Mouse (Mus musculus): ENCODE results near the gene Soga1.
A peak's percentile ranks its signal among the peaks of the same experiment; 100 is the strongest.

Soga1 gene

DNA sequence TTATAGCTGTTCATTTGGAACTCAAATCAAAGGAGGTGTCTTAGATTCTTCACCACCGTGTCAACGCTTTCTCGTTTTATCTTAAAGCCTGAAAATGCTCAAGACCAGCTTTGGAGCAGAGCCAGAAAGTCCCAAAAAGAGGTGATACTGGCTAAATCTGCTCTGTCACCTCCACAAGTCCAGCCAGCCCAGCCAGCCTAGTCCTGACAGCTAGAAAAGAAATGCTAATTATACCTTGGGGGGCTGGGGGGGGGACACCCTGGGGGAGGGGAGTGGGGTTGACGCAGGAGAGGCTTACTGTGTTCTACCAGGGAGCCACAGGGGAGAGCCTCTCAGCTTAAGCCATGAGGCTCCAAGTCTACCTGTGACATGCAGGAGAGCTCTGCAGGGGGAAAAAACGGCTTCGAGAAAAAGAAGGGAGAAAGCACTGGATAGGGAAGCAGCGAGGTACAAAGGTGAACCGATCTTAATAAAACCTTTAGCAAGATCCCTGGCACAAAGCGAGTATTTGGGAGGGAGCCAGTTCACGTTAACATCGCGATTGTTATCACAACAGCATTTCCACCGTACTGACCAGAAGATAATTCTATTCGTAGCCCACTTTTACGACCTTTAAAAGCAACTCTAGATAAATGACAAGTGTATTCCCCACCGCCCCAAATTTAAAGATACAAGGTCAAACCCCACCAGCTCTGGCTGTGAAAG lies 88.2 kb downstream of the Soga1 start:
- DNase-seq (ENCODE audit: low spot score in 2 of 2), result peak in 1 of 2 experiments; percentile 24

- no peak for DNase-seq (ENCODE audit: low spot score in 2 of 2)
Observed at GRCm38 (mm10) chr2:156987316-156987715, 91.7 kb downstream of the Soga1 start.

DNA sequence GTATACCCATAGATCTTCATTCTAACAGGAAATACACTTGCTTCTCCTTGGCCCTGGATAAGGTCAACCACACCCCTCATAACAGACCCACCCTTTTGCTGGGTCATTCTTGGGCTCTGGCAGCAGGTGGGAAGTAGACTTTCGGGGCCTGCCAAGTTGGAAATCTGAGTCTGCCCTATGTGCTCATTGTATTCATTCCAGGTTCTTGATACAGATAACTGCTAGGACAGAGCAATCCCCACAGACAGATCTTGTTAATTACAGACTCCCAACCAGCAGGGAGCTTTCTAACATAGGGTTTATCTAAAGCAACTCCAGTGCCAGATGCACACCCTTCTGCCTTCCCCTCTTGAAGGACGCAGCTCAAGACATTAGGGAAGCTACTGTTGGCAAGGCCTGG lies 96.2 kb downstream of the Soga1 start:
- DNase-seq (ENCODE audit: low spot score in 2 of 2), result no peak

DNA sequence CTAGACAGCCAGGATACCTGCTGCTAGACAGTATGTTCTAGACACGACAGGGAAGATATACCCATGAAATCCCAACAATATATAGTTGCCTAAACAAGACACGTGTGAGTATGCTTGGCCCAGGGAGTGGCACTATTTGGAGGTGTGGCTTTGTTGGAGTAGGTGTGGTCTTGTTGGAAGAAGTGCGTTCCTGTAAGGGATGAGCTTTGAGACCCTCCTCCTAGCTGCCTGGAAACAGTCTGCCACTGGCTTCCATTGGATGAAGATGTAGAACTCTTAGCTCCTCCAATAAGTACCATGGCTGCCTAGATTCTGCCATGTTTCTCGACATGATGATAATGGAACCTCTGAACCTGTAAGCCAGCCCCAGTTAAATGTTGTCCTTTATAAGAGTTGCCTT lies 97.8 kb downstream of the Soga1 start:
- no peak for DNase-seq (ENCODE audit: low spot score in 2 of 2)

GRCm38 (mm10) chr2:156980059-156980458 lies 99.0 kb downstream of the Soga1 start:
- DNase-seq (ENCODE audit: low spot score in 2 of 2), result no peak

GRCm38 (mm10) chr2:156976711-156977110 lies 102.3 kb downstream of the Soga1 start:
- no peak for DNase-seq (ENCODE audit: low spot score in 2 of 2)

DNA sequence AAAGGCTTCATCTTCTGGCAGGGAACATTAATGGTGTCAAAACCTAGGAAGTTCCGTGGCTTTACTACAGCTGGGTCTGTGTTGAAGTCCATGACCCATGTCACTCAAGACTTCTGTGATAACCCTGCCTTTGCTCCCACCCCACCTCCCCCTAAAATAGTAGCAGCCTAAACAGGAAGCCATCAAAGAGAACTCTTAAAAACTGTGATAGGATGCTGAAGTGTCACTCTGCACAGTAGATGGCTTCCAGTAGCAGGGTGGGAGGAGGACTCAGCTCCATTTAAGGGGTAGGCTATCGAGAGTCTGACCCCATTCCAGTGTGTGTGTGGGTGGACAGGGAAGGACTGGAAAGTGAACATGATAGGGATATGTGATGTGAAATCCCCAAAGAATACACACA lies 104.1 kb downstream of the Soga1 start:
- no peak for DNase-seq (ENCODE audit: low spot score in 2 of 2)

- peak; percentile 74 to 77 for DNase-seq (ENCODE audit: low spot score in 2 of 2)
Observed at GRCm38 (mm10) chr2:156973316-156974100, 105.5 kb downstream of the Soga1 start.

DNA sequence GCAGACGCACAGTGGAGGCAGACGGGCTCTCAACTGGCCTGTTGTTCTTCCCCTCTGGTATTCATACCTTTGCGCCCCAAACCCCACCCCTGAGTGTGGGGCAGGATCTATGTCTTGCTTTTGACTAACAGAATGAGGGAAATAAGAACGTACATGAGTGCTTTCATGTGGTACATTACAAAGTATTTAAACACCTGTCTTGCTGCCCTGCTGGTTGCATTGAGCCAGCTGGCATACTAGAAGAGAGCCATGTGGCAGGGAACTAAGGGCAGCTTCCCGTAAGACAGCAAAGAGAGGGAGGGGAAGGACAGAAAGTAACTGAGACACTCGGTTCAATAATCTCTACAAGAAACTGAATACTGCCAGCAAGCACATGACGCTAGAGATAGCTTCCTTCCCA lies 108.8 kb downstream of the Soga1 start:
- DNase-seq (ENCODE audit: low spot score in 2 of 2), result no peak

DNA sequence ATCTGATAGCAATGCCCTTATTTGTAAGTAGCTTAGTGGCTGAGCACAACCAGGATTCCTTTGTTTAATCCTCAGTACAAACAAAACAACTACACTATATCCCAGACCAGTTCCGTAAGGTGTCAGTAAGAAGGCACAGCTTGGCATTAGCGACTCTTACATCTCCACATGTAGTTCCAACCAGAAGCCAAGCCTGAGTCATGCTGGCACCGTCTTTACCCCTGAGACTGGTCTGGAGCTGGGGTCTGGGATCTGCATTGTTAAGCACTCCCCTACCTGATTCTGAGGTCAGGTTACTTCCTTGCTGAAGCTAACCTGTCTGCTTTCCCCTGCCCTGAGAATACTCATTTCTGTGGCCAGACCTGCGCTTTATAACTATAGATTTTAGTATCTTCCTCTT lies 110.6 kb downstream of the Soga1 start:
- DNase-seq (ENCODE audit: low spot score in 2 of 2), result no peak

GRCm38 (mm10) chr2:156967388-156967787 lies 111.7 kb downstream of the Soga1 start:
- DNase-seq (ENCODE audit: low spot score in 2 of 2), result no peak

All from right cerebral cortex, postnatal 36 days (tissue).